Mouse (Mus musculus) effector memory CD4-positive, alpha-beta T cell, adult 5 months (primary cell): ENCODE data around the gene Enpp1. TPM values are rescaled to one million over a fixed set of nuclear protein-coding genes. Genes with fewer than 3 reads are reported as not detected.

ENCODE experiments used
- polyA plus RNA-seq: library from polyadenylated mRNA; unstranded; fragments of 100-300 nt; shearing (Covaris generic); gene quantifications from one replicate; pipeline ENCODE4 v1.2.1, GENCODE M21; 2017

Enpp1 gene
- polyA plus RNA-seq = 20.6 TPM

DNA sequence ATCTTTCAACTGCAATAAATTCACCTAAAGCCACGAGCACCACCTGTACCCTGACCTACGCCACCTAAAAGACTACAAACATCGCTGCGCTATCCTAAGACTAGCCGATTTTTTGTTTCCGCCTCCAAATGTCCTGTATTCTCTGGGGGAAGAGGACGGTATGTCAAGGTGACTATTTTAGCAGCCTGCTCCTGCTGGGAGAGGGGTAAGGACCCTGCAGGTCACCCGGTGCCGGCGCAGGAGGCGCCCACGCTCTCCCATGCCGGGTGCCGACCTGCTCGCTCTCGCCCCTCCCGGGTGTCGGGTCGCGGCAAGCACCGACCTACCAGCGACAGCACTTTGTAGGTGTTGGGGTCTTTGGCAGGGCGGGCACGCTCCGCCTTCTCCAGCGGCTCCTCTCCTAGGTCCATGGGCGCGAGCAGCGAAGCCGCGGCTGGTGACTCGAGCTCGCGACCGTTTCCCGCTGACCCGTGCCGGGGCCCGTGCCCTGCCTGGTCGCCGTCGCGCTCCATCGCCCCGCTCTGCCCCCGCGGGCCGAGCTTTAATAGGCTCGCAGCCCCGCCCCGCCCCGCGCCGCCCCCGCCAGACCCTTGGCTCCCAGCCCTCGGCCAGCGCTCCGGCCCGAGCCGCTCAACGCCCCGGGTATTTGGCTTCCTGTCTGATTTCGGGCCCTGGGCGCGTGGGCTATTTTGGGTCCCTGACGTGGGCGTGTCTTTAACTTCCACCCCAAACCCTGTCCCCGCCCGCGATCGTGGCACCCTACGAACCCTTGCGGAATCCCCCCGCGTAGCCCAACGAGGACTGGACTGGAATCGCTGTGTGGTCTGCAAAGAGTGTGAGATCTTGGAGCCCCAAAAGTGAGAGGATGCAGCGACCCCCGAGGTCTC lies at the start of gene Enpp1:
TSS of gene Enpp1 (minus strand) at position 680 of the 887 bp plus-strand sequence.

DNA sequence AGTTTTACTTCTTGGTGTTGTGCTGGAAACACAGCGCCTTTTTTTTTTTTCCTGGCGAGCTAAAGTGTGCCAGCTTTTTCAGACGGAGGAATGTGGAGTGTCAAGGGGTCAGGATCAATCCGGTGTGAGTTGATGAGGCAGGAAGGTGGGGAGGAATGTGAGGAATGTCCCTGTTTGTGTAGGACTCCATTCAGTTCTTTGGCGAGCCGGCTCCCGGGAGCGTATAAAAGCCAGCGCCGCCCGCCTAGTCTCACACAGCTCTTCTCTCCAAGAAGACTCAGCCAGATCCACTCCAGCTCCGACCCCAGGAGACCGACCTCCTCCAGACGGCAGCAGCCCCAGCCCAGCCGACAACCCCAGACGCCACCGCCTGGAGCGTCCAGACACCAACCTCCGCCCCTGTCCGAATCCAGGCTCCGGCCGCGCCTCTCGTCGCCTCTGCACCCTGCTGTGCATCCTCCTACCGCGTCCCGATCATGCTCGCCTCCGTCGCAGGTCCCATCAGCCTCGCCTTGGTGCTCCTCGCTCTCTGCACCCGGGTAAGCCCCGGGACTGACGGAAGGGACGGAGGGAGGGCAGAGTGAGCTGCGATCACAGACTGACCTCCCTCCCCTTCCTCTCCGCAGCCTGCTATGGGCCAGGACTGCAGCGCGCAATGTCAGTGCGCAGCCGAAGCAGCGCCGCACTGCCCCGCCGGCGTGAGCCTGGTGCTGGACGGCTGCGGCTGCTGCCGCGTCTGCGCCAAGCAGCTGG lies 116.5 kb downstream of the Enpp1 start, which contains the start of gene Ccn2:
TSS of gene Ccn2 (plus strand) at position 193 of the 753 bp plus-strand sequence.

Other genes with a start within 250 kb of the Enpp1 start
- gene Ccn2, start 116.7 kb downstream of the Enpp1 start, polyA plus RNA-seq = not detected
- gene Enpp3, start 130.7 kb upstream of the Enpp1 start, polyA plus RNA-seq = 0.34 TPM
- gene Med23, start 157.8 kb upstream of the Enpp1 start, polyA plus RNA-seq = 28.5 TPM
- not detected for gene Arg1, start 215.3 kb upstream of the Enpp1 start, polyA plus RNA-seq